Mouse (Mus musculus): ENCODE measurements at regions not wholly inside any gene's neighbourhood (a gene's known extent, or its start where the extent isn't known, plus 50 kb on each side); places are given as distances from the start of the nearest gene placed in this dataset.

GRCm38 (mm10) chr13:81965431-81965830 lies 182.6 kb downstream of the Cetn3 start:
- H3K4me2 ChIP-seq (replicated peaks) = no peak overlapping the region
- no peak for ATAC-seq (replicated peaks)
- no peaks in the 10 kb centered on the region for H3K4me1 ChIP-seq
- no peaks in the 10 kb centered on the region for H3K36me3 ChIP-seq
- no peak overlapping the region for H3K27ac ChIP-seq (replicated peaks)
- H3K27me3 ChIP-seq = no peaks in the 10 kb centered on the region
- WGBS = 84% methylated on average over 2 of the region's 2 CpGs
- H3K4me3 ChIP-seq = no peak overlapping the region
- no peaks in the 10 kb centered on the region for H3K9me3 ChIP-seq
- no peak overlapping the region for H3K9ac ChIP-seq (replicated peaks)

- 24% methylated on average over 2 of the region's 2 CpGs for WGBS
- H3K4me2 ChIP-seq (replicated peaks) = no peak overlapping the region
- no peaks in the 10 kb centered on the region for H3K4me1 ChIP-seq
- H3K36me3 ChIP-seq = no peaks in the 10 kb centered on the region
- H3K27me3 ChIP-seq = no peaks in the 10 kb centered on the region
- H3K9me3 ChIP-seq = no peaks in the 10 kb centered on the region
- H3K4me3 ChIP-seq = no peak overlapping the region
- no peak overlapping the region for H3K9ac ChIP-seq (replicated peaks)
- ATAC-seq (replicated peaks) = no peak
- no peak overlapping the region for H3K27ac ChIP-seq (replicated peaks)
Observed at GRCm38 (mm10) chr13:81975878-81976277, 193.0 kb downstream of the Cetn3 start.

- ATAC-seq (replicated peaks) = no peak
- 83% methylated on average over 6 of the region's 6 CpGs for WGBS
Observed at GRCm38 (mm10) chr13:81978003-81978402, 195.1 kb downstream of the Cetn3 start.

GRCm38 (mm10) chr13:81979289-81979688 lies 196.4 kb downstream of the Cetn3 start:
- Histone ChIP-seq H3K27me3 (no peaks in the 10 kb centered on the region), H3K9ac (replicated peaks) (no peak overlapping the region), H3K9me3 (no peaks in the 10 kb centered on the region), H3K4me2 (replicated peaks) (no peak overlapping the region), H3K36me3 (no peaks in the 10 kb centered on the region), H3K4me1 (no peaks in the 10 kb centered on the region), H3K27ac (replicated peaks) (no peak overlapping the region), H3K4me3 (no peak overlapping the region)
- ATAC-seq (replicated peaks) = no peak

More at GRCm38 (mm10) chr13:81978003-81978402, 195.1 kb downstream of the Cetn3 start:
- H3K4me1 ChIP-seq = no peaks in the 10 kb centered on the region
- no peak overlapping the region for H3K4me2 ChIP-seq (replicated peaks)
- no peak overlapping the region for H3K9ac ChIP-seq (replicated peaks)
- H3K27me3 ChIP-seq = no peaks in the 10 kb centered on the region
- no peaks in the 10 kb centered on the region for H3K9me3 ChIP-seq
- no peak overlapping the region for H3K27ac ChIP-seq (replicated peaks)
- no peaks in the 10 kb centered on the region for H3K36me3 ChIP-seq
- H3K4me3 ChIP-seq = no peak overlapping the region

- no peak overlapping the region for H3K9ac ChIP-seq (replicated peaks)
- H3K4me1 ChIP-seq = no peaks in the 10 kb centered on the region
- 73% methylated on average over 5 of the region's 5 CpGs for WGBS
- no peaks in the 10 kb centered on the region for H3K36me3 ChIP-seq
- H3K27ac ChIP-seq (replicated peaks) = no peak overlapping the region
- ATAC-seq (replicated peaks) = 0 out of 2 replicates have a peak, but pooled peaks have one; percentile 32
- H3K4me3 ChIP-seq = no peak overlapping the region
- H3K9me3 ChIP-seq = no peaks in the 10 kb centered on the region
- no peaks in the 10 kb centered on the region for H3K27me3 ChIP-seq
- H3K4me2 ChIP-seq (replicated peaks) = no peak overlapping the region
Observed at GRCm38 (mm10) chr13:81980094-81980493, 197.2 kb downstream of the Cetn3 start.

- Histone ChIP-seq H3K9ac (replicated peaks) (no peak overlapping the region), H3K27me3 (no peaks in the 10 kb centered on the region), H3K36me3 (no peaks in the 10 kb centered on the region), H3K4me3 (no peak overlapping the region), H3K9me3 (no peaks in the 10 kb centered on the region), H3K4me2 (replicated peaks) (no peak overlapping the region), H3K27ac (replicated peaks) (no peak overlapping the region), H3K4me1 (no peaks in the 10 kb centered on the region)
- WGBS = 61% methylated on average over 2 of the region's 2 CpGs
- ATAC-seq (replicated peaks) = no peak
Observed at GRCm38 (mm10) chr13:81982491-81982890, 199.6 kb downstream of the Cetn3 start.

GRCm38 (mm10) chr13:82000681-82001212 lies 217.9 kb downstream of the Cetn3 start:
- no peaks in the 10 kb centered on the region for H3K27me3 ChIP-seq
- H3K27ac ChIP-seq (replicated peaks) = no peak overlapping the region
- H3K4me1 ChIP-seq = 0 out of 2 replicates have a peak, but pooled peaks cover 3% of the 10 kb centered on the region
- H3K4me3 ChIP-seq = no peak overlapping the region
- 67% methylated on average over 3 of the region's 3 CpGs for WGBS
- no peaks in the 10 kb centered on the region for H3K36me3 ChIP-seq
- no peak for ATAC-seq (replicated peaks)
- H3K4me2 ChIP-seq (replicated peaks) = no peak overlapping the region
- H3K9me3 ChIP-seq = no peaks in the 10 kb centered on the region
- no peak overlapping the region for H3K9ac ChIP-seq (replicated peaks)

GRCm38 (mm10) chr13:82005929-82006726 lies 223.3 kb downstream of the Cetn3 start:
- Histone ChIP-seq H3K27ac (replicated peaks) (no peak overlapping the region), H3K4me2 (replicated peaks) (no peak overlapping the region), H3K27me3 (no peaks in the 10 kb centered on the region), H3K36me3 (no peaks in the 10 kb centered on the region), H3K9ac (replicated peaks) (no peak overlapping the region), H3K4me3 (no peak overlapping the region), H3K4me1 (0 out of 2 replicates have a peak, but pooled peaks cover 10% of the 10 kb centered on the region), H3K9me3 (no peaks in the 10 kb centered on the region)
- peak; percentile 57; the same call in 1 of the 2 replicates for ATAC-seq (replicated peaks)
- WGBS = 36% methylated on average over 7 of the region's 7 CpGs

GRCm38 (mm10) chr13:82007222-82007621 lies 224.3 kb downstream of the Cetn3 start:
- Histone ChIP-seq H3K4me1 (0 out of 2 replicates have a peak, but pooled peaks cover 10% of the 10 kb centered on the region), H3K9me3 (no peaks in the 10 kb centered on the region), H3K9ac (replicated peaks) (no peak overlapping the region), H3K27ac (replicated peaks) (no peak overlapping the region), H3K27me3 (no peaks in the 10 kb centered on the region), H3K4me3 (no peak overlapping the region), H3K36me3 (no peaks in the 10 kb centered on the region), H3K4me2 (replicated peaks) (no peak overlapping the region)
- no peak for ATAC-seq (replicated peaks)

- WGBS = 37% methylated on average over 2 of the region's 2 CpGs
- Histone ChIP-seq H3K9me3 (no peaks in the 10 kb centered on the region), H3K36me3 (no peaks in the 10 kb centered on the region), H3K9ac (replicated peaks) (no peak overlapping the region), H3K4me3 (no peak overlapping the region), H3K27ac (replicated peaks) (no peak overlapping the region), H3K4me1 (no peaks in the 10 kb centered on the region), H3K27me3 (no peaks in the 10 kb centered on the region), H3K4me2 (replicated peaks) (no peak overlapping the region)
- ATAC-seq (replicated peaks) = no peak
Observed at GRCm38 (mm10) chr13:82039623-82040022, 256.7 kb downstream of the Cetn3 start.

- peak; percentile 92 for ATAC-seq (replicated peaks)
- 6% methylated on average over 3 of the region's 3 CpGs for WGBS
- peak overlapping the region; percentile 34 for H3K27ac ChIP-seq (replicated peaks)
Observed at GRCm38 (mm10) chr13:82058131-82058731, 275.4 kb downstream of the Cetn3 start.

GRCm38 (mm10) chr13:82058872-82059271 lies 276.0 kb downstream of the Cetn3 start:
- Histone ChIP-seq H3K4me2 (replicated peaks) (no peak overlapping the region), H3K4me1 (peaks cover 18% of the 10 kb centered on the region), H3K9ac (replicated peaks) (no peak overlapping the region), H3K27me3 (no peaks in the 10 kb centered on the region), H3K27ac (replicated peaks) (no peak overlapping the region), H3K36me3 (no peaks in the 10 kb centered on the region), H3K9me3 (no peaks in the 10 kb centered on the region), H3K4me3 (no peak overlapping the region)
- ATAC-seq (replicated peaks) = no peak
- 51% methylated on average over 3 of the region's 3 CpGs for WGBS

More at GRCm38 (mm10) chr13:82058131-82058731, 275.4 kb downstream of the Cetn3 start:
- Histone ChIP-seq H3K36me3 (no peaks in the 10 kb centered on the region), H3K27me3 (no peaks in the 10 kb centered on the region), H3K9ac (replicated peaks) (no peak overlapping the region), H3K9me3 (no peaks in the 10 kb centered on the region), H3K4me1 (peaks cover 18% of the 10 kb centered on the region), H3K4me3 (no peak overlapping the region), H3K4me2 (replicated peaks) (no peak overlapping the region)

Measured in forebrain, embryonic 15.5 days (tissue).